Mouse (Mus musculus) thymus, postnatal 14 days (tissue): ENCODE data around the gene Vamp3.
A peak's percentile ranks its signal among the peaks of the same experiment; 100 is the strongest.
"Not testable (repeated sequence)": the region's sequence is repeated elsewhere in the genome, so short reads cannot be mapped to it uniquely, and the experiment has no call there.

Experiments used
- DNase-seq: peaks from one replicate; pipeline ENCODE4 v3.0.0; 2021

The Vamp3 gene

DNA sequence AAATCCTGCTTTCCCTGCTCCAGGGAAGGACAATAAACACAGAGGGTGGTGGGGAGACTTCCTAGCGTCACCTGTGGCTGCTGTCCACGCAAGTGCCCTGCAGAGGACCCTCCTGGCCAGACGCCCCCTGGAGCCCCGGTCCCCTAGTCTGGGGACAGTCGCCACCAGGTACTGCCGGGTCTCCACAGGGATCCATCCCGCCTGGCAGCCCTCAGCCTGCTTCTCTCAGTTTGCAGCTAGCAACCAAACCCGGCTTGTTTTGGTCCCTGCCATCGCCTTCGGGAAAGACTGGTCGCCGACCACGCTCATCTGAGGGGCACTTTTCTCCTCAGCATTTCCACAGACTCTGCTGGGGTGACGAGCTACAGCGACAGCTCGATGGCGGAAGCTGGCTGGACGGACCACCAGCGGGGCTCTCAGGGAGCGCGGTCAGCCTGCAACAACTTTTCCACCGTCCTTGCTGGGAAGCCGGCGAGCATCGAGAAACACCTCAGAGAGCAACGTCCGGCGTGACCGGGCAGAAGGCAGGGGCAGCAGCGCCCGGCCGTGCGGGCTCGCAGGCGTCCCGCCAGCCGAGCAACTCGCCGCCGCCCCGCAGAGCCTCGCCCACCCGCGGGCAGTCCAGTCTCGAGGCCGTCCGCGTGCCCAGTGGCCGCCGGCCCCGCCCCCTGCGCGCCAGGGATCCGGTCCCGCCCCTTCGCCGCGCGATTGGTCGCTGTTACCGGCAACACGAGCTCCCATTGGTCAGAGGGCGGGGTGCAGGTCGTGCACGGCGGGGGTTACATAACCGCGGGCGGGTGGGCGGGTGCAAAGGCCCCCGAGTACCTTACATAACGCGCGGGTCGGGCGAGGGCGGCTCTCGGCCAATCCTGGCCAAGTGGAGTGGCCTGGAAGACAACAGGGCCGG is 13.5 kb downstream of the Vamp3 start, which contains the start of gene Per3:
TSS of gene Per3 (minus strand) at position 629 of the 907 bp plus-strand sequence.
- peak; percentile 94 for DNase-seq

DNA sequence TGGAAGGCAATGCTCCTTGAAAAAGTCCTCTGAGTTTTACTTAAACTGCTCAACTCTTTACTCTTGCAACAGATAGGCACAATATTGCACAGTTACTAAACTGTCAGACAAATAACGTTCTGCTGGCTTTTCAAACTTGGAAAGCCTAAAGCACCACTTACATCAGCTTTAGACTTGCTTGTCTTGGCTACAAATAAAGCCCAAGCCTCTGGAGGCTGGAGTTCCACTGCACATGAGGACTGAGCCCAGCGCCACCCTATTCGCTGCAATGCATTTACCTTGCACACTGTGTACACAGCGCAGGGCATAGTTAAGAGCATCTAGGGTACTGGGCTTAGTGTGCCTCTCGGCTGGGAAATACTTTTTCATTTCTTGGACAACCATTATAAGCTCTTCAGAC is 14.5 kb downstream of the Vamp3 start:
- no peak for DNase-seq

DNA sequence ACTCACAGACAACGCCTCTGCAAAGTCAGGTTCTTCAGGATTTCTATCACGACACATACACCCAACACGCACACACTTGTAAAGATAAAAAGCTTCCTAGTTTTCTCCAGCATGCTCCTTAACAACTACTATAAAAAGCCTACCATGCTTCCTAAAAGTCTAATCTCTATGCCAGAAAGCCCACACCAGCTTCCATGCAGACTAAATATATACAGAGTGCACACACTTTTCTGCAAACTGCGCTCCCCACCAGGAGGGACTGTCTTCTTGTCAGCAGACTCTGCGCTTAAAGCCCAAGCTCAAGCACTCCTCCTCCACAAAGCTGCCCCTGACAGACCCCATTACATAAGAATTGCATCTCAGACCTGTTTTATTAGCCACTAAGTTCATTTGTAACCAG is 16.3 kb downstream of the Vamp3 start:
- DNase-seq = no peak

DNA sequence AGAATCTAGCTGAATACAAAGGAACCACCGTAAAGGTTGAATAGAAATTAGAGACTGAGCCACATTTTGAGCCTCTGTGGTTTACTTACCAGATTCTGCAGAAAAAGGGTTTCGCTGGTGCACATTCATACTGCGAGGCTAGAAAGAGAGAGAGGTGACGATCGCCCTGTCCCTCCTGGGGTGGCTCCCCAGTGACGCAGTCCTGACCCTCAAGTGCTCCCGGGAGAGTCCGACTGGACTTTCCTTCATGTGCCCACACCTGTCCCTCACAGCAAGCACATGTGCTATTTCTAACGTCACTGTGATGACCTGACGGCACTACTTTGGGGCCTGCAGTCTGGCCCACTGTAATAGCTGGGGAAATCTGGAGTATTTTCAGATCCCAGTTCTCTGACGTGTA is 20.0 kb downstream of the Vamp3 start:
- DNase-seq = no peak

DNA sequence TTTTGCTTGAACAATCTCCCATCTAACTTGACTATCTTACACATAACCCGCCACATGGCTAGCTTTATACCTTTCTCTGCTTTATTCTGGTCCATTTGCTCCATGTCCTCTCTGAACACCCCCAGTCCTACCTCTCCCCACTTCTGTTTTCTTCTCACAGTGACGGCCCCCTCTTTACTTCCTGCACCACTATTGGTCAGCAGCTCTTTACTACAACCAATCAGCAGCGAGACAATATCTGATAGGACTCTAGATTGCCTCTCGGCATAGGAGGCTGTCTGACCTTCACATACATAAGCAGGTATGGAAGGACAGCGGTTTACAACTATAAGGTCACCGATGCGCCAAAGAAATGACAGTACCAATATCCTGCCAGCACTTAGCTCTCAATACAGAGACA is 21.2 kb downstream of the Vamp3 start:
- no peak for DNase-seq

DNA sequence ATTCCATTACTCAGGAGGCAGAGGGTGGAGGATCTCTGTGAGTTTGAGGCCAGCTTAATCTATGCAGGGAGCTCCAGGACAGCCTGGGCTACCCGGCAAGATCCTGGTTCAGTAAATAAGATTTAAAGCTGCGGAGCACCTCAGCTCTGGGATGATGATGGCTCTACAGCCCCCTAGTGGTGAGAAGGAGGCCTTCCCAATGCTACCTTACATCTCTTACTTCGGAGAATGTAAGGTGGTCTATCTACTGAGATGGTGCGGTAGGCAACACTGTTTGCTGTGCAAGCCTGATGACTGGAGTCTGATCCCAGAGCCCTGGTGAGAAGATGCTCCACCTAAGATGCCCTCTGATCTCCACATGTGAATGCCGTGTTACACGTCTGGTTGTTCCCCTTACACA is 30.8 kb downstream of the Vamp3 start:
- peak; percentile 34 for DNase-seq

DNA sequence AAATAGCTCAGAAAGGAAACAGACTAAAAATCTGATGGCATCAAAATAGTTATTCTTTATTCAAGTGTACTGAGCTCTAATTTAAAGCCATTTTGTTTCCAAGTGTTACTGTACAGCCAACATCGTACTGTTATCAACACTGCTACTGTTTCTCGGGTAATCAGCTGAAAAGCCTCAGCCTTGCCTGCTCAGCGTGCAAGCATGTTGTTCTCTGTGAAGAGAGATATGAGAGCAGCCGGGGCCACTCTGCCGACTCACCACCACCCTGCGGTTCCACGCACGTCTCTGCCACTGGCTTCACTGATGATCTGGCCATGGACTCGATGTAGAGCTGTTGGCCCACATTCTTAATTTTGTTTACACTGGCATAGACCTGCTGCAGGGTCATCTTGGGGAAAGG is 33.6 kb downstream of the Vamp3 start:
- DNase-seq = no peak

DNA sequence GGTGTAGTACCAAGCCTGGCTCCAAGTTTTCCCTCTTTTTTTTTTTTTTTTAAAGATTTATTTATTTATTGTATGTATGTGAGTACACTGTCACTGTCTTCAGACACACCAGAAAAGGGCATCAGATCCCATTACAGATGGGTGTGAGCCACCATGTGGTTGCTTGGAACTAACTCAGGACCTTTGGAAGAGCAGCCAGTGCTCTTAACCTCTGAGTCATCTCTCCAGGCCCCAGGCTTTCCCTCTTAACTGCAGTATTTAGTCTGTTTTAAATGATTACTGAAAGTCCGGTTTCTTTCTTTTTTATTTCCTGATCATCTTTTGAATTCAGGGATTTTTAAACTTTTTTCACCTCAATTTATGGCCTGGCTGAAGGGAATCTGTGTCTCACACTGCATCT is 40.4 kb downstream of the Vamp3 start:
- not testable (repeated sequence) for DNase-seq

DNA sequence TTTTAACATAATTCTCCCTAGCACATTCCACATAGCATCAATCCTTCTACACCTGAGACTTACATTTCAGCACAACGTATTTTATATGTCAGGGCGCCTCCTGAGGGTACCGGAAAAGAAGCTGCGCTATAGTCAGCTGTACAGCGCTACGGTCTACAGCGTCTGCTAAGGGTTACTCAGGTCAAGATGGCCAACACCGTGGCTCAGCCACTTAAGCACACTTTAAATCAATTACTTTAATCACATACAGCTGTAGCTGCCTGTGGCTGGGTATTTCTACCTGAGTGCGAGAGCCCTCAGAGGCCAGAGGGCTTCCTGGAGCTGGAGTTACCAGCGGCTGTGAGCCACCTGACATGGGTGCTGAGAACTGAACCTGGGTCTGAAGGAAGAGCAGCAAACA is 41.8 kb downstream of the Vamp3 start:
- no peak for DNase-seq

DNA sequence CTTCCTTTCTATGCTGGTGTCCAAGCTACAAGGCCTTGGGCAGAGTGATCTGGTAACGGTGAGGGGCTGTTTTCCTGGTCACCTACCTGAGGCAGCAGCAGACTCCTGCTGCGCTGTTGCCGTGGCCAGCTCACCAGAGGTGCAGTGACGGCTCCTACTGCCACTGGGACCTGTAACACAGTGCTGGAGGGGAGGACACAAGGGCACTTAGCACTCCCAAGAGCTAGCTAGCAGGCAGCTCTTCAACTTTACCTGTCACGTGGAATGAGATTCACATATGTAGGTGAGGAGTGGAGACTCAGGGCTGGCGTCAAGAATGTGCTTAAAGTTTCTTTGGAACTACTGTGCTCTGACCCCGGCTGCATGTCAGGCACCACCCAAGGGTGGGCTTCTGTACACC is 47.4 kb downstream of the Vamp3 start:
- no peak for DNase-seq

DNA sequence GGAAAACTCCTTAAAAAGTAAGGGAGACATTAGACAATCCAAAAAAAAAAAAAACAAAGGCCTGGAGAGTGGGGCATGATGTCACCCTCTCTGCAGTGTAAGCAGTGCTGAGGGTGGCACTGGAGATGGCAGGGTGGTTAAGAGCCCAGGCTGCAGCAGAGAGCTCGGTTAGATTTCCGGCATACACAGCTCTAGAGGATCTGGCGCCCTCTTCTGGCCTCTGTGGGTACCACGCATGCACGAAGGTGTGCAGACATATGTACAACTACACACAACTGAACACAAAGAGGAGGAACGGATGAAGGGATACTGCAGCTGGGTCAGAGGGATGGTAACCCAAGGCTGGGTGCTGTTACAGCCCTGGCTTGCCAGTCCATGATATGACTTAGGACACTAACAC is 50.8 kb downstream of the Vamp3 start:
- DNase-seq = peak; percentile 70

DNA sequence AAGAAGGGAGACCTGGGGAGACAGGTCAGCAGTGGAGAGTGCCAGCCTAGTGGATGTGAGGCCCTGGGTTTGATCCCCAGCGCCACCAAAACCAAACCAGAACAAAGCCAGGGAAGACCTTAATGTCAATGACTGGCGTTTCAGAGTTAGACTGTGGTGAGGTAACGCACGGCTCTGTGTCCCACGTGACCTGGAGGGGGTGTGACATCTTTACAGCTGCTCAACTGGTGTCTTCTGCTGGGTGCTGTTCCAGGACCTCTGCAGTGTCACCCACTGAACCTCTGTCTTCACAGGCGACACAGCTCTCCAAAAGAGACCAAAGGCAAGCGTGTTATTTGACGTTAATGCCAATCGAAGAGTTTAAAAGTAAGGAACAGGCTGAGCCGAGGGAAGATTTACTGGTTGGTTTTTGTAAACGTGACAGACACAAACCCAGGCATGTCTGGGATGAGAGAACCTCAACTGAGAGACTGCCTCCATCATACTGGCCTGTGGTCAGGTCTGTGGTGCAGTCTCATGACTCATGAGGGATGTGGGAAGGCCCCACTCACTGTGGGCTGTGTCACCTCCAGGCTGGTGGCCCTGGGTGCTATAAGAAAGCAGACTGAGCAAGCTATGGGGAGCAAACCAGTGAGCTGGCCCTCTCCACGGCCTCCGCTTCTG is 52.0 kb downstream of the Vamp3 start:
- DNase-seq = peak; percentile 46

DNA sequence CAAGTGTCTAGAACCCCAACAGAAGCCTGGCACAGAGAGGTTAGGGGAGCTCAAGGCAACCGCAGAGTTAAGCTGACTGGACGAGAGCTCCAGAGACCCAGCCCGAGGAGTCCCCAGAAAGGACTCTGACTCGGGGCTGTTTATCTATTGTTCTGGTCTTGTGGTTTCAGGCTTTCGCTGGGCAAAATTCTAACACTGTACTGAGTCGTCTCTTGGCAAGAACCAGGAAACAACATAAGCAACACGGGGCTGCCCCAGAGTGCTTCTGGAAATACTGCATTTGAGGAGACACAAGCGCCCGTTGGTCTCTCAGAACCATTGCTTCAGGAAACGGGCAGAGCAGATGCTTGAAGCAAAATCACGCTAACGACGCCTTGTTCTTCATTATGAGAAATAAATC is 56.4 kb downstream of the Vamp3 start:
- no peak for DNase-seq

DNA sequence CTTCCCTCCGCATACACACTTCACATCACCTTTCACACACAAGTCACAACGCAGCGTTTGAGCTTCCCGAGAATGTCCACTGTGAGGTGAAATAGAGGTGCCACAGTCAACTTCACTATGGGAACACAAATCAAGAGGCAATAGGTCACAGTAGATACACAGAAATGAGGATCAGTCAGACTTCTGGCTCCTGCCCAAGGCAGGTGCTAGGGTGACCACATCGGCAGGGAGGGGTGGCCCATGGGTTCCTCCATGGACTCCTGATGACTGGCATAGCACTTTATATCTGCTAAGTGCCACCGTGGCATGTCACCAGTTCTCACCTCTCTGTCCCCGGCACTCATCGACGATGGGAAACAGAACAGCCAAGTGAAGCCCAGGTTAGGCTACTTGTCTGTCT is 59.1 kb downstream of the Vamp3 start:
- no peak for DNase-seq
